Mouse (Mus musculus) E14TG2a.4 (cell line): ENCODE results near the gene Gm47995.
"Not testable (repeated sequence)": the region's sequence is repeated elsewhere in the genome, so short reads cannot be mapped to it uniquely, and the experiment has no call there.

Experiments used
- CTCF ChIP-seq: conservative IDR thresholded peaks from 2 replicates; pipeline ENCODE4 v1.5.1; 2014; ENCODE audit warnings: low read length
- NANOG ChIP-seq: IDR thresholded peaks from 2 replicates; pipeline ENCODE4 v1.6.1; 2014; ENCODE audit warnings: borderline replicate concordance, low read length, mixed read lengths

DNA sequence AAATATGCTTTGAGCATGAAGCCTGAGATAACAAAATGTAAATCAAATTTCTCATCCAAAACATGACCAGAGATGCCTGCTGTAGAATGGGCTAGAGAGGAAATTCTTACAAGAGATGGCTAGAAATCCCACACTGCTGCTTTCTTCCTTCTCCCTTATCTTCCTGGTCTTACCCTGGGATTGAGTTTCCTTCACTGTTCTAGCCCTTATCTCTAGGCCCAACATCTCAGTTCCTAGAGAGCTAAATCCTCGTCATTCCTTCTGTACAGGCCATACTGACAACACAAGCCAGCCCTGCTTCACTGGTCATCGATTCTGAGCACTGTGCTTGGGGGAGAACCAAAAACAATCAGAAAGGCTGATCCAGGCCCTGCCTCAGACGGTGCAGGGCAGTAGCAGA, 1.6 kb upstream of the Gm47995 start:
- TF ChIP-seq CTCF, NANOG: not testable (repeated sequence)
